Mouse (Mus musculus): ENCODE results near the gene 2010003K11Rik.

DNA sequence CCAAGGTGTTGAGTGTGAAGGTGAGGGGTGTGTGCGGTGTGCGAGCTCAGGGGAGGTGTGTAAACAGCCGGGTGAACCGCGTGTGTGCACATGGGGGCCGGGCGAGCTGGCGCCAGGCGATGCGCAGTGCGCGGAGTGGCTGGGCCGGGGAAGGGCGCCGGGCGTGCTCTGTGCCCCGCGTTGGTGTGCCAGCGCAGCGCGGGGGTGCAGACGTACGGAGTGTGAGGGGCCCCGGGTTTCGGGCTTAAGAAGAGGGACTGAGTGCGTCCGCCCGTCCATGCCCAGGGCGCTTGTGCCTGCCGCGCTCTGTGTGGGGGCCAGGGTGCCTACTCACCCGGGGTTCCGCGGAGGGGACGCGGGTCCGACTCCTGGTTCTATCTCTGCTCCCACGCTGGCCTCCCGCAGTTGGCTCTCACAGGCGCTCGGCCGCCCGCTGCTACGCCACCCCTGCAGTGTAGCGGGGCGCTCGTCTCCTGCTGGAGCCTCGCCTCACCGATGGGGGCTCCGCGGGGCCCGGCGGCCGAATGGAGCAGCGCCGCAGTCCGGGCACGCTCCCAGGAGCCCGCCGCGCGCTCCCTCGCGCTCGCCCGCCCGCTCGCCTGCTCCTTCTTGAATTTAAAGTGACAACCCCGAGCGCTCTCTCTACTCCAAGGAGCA is 21.7 kb downstream of the 2010003K11Rik start:
- TF ChIP-seq CTCF (IDR thresholded peaks at IDR 0.05; ENCODE audit: control insufficient read depth, insufficient read depth, insufficient read length) (peak; percentile 10), USF1 (IDR thresholded peaks at IDR 0.05; ENCODE audit: low read depth) (no peak)
